Mouse (Mus musculus) ES-E14 (cell line): ENCODE measurements at regions not wholly inside any gene's neighbourhood (a gene's known extent, or its start where the extent isn't known, plus 50 kb on each side); places are given as distances from the start of the nearest gene placed in this dataset.

Experiments used
- DNase-seq: peaks from one replicate; pipeline ENCODE4 v3.0.0-alpha.2; 2013; ENCODE audit warnings: low read depth, low spot score
- H3K27ac ChIP-seq: 2 replicates; pipeline ENCODE4 v1.5.1; 2012; ENCODE audit warnings: low read depth, mild to moderate bottlenecking, low read length, moderate library complexity, mixed read lengths; ENCODE audit not compliant: poor library complexity, insufficient read depth, severe bottlenecking
- H3K36me3 ChIP-seq: 2 replicates; pipeline ENCODE4 v1.6.1; 2012; ENCODE audit warnings: mild to moderate bottlenecking, low read length, moderate library complexity, mixed read lengths; ENCODE audit not compliant: control insufficient read depth, poor library complexity, insufficient read depth, severe bottlenecking
- H3K4me1 ChIP-seq, 2 experiments: fragments of 150-350 bp in 1 of 2; sonication (generic) in 1 of 2; 2 replicates each; pipeline ENCODE4 v1.6.1; 2012; ENCODE audit warnings: low read length in 2 of 2, mild to moderate bottlenecking in 1 of 2, mixed read lengths in 1 of 2; ENCODE audit not compliant: control insufficient read depth in 2 of 2, insufficient read depth in 2 of 2, poor library complexity in 1 of 2
- H3K4me3 ChIP-seq, 2 experiments: fragments of 150-350 bp in 1 of 2; sonication (generic) in 1 of 2; 2 replicates each; pipeline ENCODE4 v1.5.1; 2012; ENCODE audit warnings: low read length in 2 of 2, low read depth in 1 of 2, mild to moderate bottlenecking in 1 of 2, mixed read lengths in 1 of 2; ENCODE audit not compliant: insufficient read depth in 1 of 2, poor library complexity in 1 of 2, severe bottlenecking in 1 of 2
- H3K9ac ChIP-seq: 2 replicates; pipeline ENCODE4 v1.6.1; 2012; ENCODE audit warnings: low read depth, mild to moderate bottlenecking, low read length, mixed read lengths; ENCODE audit not compliant: poor library complexity, insufficient read depth, severe bottlenecking
- H3K9me3 ChIP-seq: fragments of 150-350 bp; sonication (generic); 2 replicates; pipeline ENCODE4 v1.6.1; 2012; ENCODE audit warnings: low read depth, mild to moderate bottlenecking, low read length; ENCODE audit not compliant: control insufficient read depth, insufficient read depth
- CHD2 ChIP-seq: IDR thresholded peaks from 2 replicates; pipeline ENCODE4 v1.6.1; 2014; ENCODE audit warnings: mild to moderate bottlenecking, low read depth, low read length, inconsistent platforms
- HCFC1 ChIP-seq: IDR thresholded peaks from 2 replicates; pipeline ENCODE4 v1.6.1; 2012; ENCODE audit warnings: low read length, inconsistent platforms, borderline replicate concordance; ENCODE audit not compliant: insufficient read depth
- MAFK ChIP-seq: IDR thresholded peaks from 2 replicates; pipeline ENCODE4 v1.6.1; 2014; ENCODE audit warnings: mild to moderate bottlenecking, low read depth, low read length, inconsistent platforms; ENCODE audit not compliant: insufficient read depth
- in situ Hi-C, 2 experiments: fragments of 600-800 bp; cut with MboI; formaldehyde crosslinking; loops; one replicate each; pipeline ENCODE4 v1.15.1; 2025; ENCODE audit warnings: low sequenced_read_pairs in 2 of 2, inconsistent platforms in 1 of 2; ENCODE audit not compliant: unreplicated experiment in 2 of 2

DNA sequence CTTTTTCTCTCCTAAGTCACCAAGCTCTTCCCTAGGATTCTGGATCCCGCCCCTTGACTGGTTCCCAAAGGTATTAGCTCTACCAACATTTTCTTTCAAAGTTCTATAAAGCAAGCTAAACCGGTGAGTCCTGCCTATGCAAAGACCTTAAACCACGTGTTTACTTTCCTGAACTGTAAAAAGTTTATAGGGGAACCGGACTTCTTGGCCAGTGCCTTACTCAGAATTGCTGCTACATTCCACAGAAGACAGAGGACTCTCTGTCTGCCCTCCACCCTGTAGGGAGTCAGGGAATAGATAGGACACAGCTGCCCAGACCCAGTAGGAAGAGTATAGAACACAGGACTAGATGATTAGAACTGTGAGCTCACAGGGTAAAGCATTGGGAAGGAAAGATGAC lies 257.2 kb downstream of the Cdc5l start:
- Histone ChIP-seq H3K4me1 (no peaks in the 10 kb centered on the region), H3K27ac (no peak overlapping the region), H3K4me3 (no peak overlapping the region), H3K9me3 (no peaks in the 10 kb centered on the region), H3K36me3 (no peaks in the 10 kb centered on the region), H3K9ac (no peak overlapping the region)
- in situ Hi-C loops: no loop called here
- DNase-seq: no peak
- TF ChIP-seq HCFC1: no peak
- no peak for TF ChIP-seq CHD2
- no peak for TF ChIP-seq MAFK

DNA sequence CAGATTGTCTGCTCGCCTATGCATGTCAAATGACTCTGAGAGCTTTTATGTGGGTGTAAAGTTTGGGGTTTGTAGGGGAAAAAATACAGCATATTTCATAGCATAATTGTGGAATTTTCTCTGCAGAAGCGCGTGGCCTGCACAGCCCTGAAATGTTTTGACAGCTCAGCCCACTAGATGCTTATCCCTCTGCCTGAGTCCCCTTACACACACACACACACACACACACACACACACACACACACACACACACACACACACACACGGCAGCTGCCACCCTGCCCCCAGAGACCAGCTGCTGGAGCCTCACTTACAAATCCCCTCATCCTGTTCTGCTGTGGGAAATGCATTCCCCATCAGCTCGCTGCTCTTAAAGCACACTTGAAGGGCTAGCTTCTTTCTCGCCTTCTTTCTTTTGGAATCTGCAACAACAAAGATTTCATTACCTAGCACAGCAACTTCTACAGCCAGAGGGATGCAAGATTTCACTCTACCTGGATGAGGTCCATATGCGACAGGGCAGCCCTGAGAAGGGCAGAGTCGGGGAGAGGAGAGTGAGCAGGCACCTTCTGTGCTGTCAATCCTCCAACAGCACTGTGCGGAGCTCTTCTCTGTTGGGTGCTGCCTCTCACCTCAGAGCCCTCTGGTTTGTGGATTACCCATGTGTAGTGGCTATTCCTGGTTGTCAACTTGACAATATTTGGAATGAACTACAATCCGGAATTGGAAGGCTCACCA lies 264.1 kb downstream of the Cdc5l start:
- no peaks in the 10 kb centered on the region for H3K4me1 ChIP-seq
- H3K9ac ChIP-seq: no peak overlapping the region
- H3K36me3 ChIP-seq: no peaks in the 10 kb centered on the region
- H3K27ac ChIP-seq: no peak overlapping the region
- no peaks in the 10 kb centered on the region for H3K9me3 ChIP-seq
- in situ Hi-C loops: no loop called here
- H3K4me3 ChIP-seq: no peak overlapping the region
- no peak for DNase-seq
- no peak for TF ChIP-seq MAFK
